22 mouse cellular contexts compared by ENCODE assay signal in genomic region chr4:104429127-104429526, GRCm38 (mm10).
"Had no signal": no experiment of that assay in that cellular context is flagged by ENCODE, and none has a peak within 500 bp of the region (broad histone marks: within the 10 kb centered on the region; RNA-seq: fewer than 3 reads in every experiment).

No protein-coding gene starts in this region.

- DNase-seq: forebrain, postnatal 0 days; gastrocnemius, postnatal 14 days; gastrocnemius, postnatal 36 days; heart, adult 18-20 months; heart, postnatal 10 days; heart, postnatal 36 days; kidney, adult 18-20 months; kidney, adult 8-10 months; kidney, postnatal 10 days; kidney, postnatal 25 days; kidney, postnatal 4 days; layer of hippocampus, postnatal 36 days; left cerebral cortex, postnatal 4 days had no signal

- H3K9ac ChIP-seq: forebrain, postnatal 0 days; heart, embryonic 12.5 days; hindbrain, embryonic 13.5 days; hindbrain, embryonic 15.5 days; limb, embryonic 13.5 days; limb, embryonic 15.5 days; liver, embryonic 12.5 days had no signal

- H3K4me1 ChIP-seq: limb, embryonic 13.5 days; limb, embryonic 15.5 days; liver, embryonic 12.5 days had no signal

- H3K4me2 ChIP-seq: heart, embryonic 12.5 days; hindbrain, embryonic 13.5 days; hindbrain, embryonic 15.5 days; limb, embryonic 13.5 days; limb, embryonic 15.5 days; liver, embryonic 12.5 days had no signal

- H3K4me3 ChIP-seq: heart, embryonic 10.5 days; heart, embryonic 12.5 days; hindbrain, embryonic 13.5 days; hindbrain, embryonic 15.5 days; layer of hippocampus, adult 2 months; limb, embryonic 13.5 days; limb, embryonic 15.5 days; liver, embryonic 12.5 days had no signal

- H3K27ac ChIP-seq: heart, embryonic 10.5 days; hindbrain, embryonic 13.5 days; hindbrain, embryonic 15.5 days; hindbrain, postnatal 0 days; layer of hippocampus, adult 2 months; limb, embryonic 13.5 days; limb, embryonic 15.5 days; liver, embryonic 12.5 days had no signal

- H3K27me3 ChIP-seq: hindbrain, embryonic 13.5 days; hindbrain, embryonic 15.5 days; limb, embryonic 13.5 days; limb, embryonic 15.5 days; liver, embryonic 12.5 days had no signal

- ATAC-seq: forebrain, postnatal 0 days; hindbrain, postnatal 0 days; liver, embryonic 12.5 days had no signal

- H3K36me3 ChIP-seq: heart, embryonic 10.5 days; heart, embryonic 12.5 days; hindbrain, embryonic 13.5 days; hindbrain, embryonic 15.5 days; limb, embryonic 13.5 days; limb, embryonic 15.5 days; liver, embryonic 12.5 days had no signal

- H3K9me3 ChIP-seq: heart, embryonic 10.5 days; heart, embryonic 12.5 days; hindbrain, embryonic 13.5 days; hindbrain, embryonic 15.5 days; limb, embryonic 13.5 days; limb, embryonic 15.5 days; liver, embryonic 12.5 days had no signal
